Mouse (Mus musculus) gastrocnemius, postnatal 36 days (tissue): ENCODE measurements around the gene Blm. TPM values are rescaled to one million over a fixed set of nuclear protein-coding genes. Genes with fewer than 3 reads are reported as not detected.

ENCODE experiments used
- DNase-seq, 2 experiments: peaks; one replicate each; pipeline ENCODE4 v3.0.0; 2022
- intact Hi-C: fragments of 180-260 bp; cut with DNase I; formaldehyde crosslinking; loops from one replicate; pipeline ENCODE4 v1.15.1; 2025
- total RNA-seq, 2 experiments: library from RNA; stranded (reverse); gene quantifications; 2 replicates each; pipeline ENCODE4 v1.2.3; 2021

The Blm gene
- total RNA-seq, 2 experiments from 2014 or later, result 0.64 to 1.1 TPM

DNA sequence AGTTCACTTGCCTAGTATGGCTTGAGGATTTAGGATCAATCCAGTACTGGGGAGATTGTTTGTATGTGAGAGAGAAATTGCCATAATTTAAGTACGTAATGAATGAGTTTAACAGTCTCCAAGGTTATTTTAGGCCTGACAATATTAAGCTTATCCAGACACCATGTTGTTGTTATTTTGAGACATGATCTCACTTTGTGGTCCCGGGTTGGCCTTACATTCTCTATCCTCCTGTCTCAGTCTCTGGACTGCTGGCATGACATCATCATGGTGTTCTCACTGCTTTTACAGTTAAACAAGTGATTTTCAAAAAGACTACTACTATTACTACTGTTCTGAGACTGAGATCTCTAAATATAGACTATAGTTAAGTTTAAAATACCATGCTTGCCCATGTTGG lies 66.1 kb downstream of the Blm start:
- DNase-seq, result no peak
- intact Hi-C loops, result no loop called here

DNA sequence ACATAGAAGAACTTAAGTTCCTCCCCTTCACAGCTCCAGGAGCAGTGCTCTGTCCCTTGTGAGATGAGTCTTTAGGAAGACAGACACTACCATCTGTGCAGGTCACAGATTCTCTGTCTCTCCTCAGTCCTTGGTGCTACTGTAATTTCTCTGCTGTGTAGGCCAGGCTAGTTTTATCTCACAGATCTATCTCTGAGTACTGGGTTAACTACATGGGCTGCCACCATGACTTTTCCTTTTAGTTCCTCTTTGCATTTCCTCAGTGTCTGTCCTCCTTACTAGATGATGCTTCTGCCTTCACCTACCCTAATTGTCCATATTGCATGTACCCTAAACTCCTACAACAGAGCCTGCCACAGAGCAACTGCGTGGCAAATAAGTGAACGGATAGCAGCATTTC lies 67.6 kb downstream of the Blm start:
- intact Hi-C loops, result no loop called here
- no peak for DNase-seq

DNA sequence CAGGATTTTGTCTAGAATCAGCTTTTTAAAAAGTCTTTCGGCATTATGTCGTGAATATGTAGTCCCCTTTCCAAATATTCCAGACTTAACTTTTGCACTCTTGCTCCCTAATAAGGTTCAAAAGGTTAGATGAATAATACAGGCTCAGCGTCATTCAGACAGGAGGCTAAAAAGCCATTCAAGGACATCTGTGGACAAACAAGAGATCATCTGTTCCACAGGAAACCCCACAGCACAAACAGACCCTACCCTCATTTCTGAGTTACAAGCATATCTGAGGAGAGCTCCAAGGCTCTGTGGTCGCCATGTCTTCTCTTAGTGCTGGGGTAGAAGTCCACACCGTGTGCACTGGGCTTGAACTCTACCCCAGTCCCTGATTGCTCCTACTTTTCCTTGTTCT lies 70.1 kb downstream of the Blm start:
- intact Hi-C loops, result no loop called here
- DNase-seq, result no peak

DNA sequence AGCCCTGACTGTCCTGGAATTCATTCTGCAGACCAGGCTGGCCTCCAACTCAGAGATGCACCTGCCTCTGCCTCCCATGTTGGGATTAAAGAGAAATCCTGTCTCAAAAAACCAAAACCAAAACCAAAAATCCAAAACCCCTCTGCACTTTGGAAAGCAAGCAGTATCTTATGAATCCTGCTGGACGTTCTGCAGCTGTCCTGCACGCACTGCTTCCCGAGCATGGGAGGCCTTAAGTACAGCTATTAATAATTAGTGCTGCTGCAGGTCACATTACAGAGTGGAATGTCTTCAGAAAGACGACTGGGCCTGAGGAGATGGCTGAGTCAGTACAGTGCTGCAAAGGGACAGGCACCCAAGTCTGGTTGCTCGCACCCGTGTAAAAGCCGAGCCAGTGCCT lies 73.0 kb downstream of the Blm start:
- no peak for DNase-seq
- intact Hi-C loops, result no loop called here

DNA sequence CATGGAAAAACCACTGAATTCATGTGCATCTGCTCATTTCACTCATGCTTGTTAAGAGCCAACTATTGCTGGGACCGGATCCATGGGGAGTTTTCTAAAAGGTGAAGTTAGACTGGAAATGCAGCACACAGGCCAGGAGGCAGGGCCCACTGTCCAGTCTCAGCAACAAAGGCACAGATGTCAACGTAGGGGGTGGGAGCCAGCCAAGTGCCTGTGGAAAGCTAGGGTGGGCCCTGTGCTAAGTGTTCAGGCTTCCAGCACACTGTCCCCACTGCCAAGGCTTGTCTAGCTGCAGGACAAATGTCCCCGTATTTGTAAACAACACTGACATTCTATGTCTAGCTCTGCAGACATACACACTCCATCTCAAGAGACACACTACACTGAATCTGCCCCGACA lies 74.0 kb downstream of the Blm start:
- intact Hi-C loops, result no loop called here
- DNase-seq, result no peak

DNA sequence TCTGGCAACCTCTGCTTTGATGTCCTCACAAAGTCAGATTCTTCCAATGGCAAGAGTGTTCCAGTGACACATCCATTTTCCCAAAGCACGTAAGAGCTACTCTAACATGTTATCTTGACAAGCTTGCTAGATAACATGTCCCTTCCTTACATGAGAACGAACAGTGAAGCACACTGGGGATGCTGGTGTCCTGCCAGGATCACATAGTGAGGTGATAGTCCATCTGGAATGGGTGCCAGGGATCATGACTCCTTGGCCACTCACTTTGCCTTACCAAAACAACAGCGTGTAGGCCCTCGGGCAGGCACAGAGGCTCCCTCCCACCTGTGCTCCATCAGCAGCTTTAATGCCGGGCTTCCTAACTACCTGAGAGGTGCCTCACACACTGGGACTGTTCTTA lies 74.7 kb downstream of the Blm start:
- intact Hi-C loops, result no loop called here
- DNase-seq, result no peak

DNA sequence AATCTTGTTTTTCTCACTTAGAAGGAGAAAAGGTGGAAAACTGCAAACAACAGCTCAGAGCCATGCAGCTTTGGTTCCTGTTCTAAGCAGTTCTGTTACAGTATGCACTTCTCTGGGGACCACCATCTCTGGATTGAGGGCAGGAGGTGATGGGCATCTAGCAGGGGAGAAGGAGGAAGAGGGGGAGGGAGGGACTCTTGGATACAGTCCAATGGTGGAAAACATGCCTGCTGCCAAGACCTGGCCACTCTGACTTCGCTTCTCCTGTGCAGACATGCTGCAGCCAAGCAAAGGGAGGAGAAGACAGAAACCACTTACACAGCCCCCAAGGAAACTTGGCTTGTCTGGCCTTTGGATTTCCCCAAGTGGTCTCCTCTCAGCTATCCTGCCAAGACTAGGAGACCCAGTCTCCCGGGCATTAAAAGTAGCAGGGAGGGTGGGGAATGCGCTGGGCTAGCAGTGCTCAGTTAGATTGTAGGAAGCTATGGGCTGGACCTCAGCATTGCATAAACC lies 77.0 kb downstream of the Blm start:
- intact Hi-C loops, result no loop called here
- DNase-seq, result no peak

DNA sequence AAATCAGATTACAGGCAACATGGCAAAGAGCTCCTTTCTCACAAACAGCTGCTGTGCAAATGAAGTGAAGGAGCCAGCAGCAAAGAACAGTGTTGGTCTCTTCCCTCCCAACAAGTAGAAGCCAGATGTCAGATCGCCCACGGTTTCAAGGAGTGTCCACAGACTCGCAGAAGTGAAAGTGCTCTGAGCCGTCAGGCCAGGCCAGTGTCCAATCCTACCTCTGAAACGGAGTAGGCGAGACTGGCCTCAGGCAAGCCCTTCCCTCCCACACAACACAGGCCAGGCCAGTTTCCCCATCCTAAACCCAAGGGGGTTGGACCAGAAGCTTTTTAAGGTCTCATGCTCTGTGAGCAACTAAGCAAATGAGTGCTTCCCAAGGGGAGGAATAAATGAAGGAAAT lies 77.7 kb downstream of the Blm start:
- intact Hi-C loops, result no loop called here
- DNase-seq, result peak; percentile 61 to 72

DNA sequence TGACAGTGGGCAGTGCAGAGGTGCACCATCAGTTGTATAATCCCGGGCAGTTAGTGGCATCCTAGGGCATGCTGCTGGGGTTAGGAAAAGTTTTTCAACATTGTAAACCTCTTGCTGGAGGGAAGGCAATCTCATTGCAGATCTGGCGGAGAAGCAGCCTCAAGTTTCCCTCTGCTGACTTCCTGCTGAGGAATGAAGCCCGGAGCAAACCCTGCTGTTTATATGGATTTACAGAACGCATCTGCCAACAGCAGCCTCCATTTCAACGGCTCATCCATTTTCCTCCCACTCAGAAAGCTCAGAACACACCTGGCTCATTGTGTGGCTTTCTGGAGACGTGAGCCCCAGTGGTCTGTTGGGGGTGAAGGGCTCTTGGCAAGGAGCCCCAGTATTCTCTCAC lies 78.6 kb downstream of the Blm start:
- intact Hi-C loops, result no loop called here
- no peak for DNase-seq

DNA sequence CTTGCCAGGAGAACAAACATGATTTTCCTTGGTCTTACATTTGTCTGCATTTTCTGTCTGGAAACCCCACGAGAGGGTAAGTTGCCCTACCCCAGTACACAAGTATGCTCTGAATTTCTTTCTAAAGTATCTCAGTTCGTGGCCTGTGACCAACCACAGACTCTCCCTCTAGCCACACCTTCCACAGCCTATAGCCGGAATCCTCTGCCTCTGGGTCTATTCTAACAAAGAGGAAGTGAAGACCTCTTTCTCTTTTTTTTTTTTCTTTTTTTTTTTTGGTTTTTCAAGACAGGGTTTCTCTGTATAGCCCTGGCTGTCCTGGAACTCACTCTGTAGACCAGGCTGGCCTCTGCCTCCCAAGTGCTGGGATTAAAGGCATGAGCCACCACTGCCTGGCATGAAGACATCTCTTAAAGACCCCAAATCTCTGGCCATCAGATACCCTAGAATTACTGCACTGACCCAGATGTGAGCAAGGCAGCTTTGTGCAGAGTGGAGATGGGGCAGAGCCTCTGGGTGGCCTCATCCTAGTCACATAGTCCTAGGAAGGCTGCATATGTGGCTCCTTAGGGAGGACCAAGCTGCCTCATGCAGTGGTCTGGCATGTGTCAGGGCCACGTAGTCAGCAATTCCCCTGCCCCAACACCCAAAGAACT lies 79.3 kb downstream of the Blm start:
- intact Hi-C loops, result no loop called here

DNA sequence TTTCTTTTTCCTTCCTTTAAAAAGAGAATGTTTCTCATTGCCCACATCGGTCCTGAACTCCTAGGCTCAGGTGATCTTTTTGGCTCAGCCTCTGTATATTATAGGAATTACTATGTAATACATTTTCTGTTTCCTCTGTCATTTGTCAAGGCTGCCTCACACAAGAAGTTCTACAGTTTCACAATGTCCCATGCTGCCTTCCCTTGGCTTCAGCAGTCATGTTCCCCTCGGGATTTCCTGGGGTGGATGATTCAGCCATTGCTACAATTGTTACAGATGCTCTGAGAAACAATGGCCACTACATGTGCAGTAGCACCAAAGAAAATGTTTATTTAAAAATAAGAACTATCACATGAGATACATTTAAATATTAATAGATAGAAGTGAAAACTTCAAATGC lies 80.1 kb downstream of the Blm start:
- DNase-seq, result no peak
- intact Hi-C loops, result no loop called here

More for the DNA sequence above, 79.3 kb downstream of the Blm start:
- no peak for DNase-seq

DNA sequence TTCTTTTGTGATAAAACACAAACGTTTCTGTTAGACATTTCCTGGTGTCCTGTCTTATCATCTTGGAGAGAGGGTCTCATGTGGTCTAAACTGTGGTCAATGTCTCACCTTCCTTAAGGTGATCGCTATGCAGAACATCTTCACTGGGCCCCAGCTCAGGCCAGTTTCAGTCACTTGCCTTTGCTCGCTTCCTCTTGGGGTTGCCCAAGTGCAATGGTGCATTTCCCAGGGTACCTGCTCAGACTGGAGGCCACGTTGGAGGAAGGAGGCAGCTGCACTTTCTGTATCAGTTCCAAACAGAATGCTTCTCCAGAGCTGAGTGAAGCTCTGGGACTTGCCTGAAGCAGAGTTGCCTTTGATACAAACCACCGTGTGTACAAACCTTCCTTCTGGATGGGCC lies 80.9 kb downstream of the Blm start:
- intact Hi-C loops, result no loop called here
- DNase-seq, result no peak

DNA sequence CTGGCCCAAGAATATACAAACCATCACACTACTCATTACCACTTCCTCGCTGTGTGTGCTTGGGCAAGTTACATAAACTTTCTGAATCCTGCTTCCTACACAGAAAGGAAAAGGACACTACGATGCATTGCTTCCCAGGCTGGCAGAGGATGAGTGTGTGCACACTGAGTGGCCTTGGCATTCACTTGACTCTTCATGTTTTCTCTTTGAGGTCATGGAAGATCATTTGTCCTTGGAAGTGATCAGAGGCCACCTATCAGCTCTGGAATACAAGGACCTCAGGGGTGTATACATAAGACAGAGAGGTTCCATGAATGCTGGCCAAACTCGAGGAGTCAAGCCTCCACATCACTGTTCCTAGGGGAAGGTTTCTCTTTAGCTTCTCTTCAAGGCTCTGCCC lies 81.8 kb downstream of the Blm start:
- intact Hi-C loops, result no loop called here

DNA sequence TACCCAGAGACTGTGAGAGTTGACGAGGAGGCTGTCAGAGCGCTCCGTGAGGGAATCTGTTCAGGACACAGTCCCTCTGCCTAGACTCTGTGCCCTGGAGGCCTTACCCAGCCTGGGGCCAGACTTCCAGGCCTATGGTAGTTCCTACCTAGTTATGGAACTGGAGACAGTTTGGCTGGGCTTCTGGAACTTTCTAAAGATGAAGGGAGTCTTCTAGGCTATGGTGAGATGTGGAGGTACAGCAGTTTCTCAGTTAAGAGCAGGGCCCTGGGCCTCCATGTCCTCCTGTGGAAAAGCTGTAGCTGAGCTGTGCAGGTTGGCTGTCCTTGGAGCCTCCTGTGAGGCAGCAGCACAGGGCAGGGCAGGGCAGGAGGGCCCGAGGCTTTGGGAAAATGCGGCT lies 82.7 kb downstream of the Blm start:
- DNase-seq, result no peak

More for the DNA sequence above, 81.8 kb downstream of the Blm start:
- no peak for DNase-seq

DNA sequence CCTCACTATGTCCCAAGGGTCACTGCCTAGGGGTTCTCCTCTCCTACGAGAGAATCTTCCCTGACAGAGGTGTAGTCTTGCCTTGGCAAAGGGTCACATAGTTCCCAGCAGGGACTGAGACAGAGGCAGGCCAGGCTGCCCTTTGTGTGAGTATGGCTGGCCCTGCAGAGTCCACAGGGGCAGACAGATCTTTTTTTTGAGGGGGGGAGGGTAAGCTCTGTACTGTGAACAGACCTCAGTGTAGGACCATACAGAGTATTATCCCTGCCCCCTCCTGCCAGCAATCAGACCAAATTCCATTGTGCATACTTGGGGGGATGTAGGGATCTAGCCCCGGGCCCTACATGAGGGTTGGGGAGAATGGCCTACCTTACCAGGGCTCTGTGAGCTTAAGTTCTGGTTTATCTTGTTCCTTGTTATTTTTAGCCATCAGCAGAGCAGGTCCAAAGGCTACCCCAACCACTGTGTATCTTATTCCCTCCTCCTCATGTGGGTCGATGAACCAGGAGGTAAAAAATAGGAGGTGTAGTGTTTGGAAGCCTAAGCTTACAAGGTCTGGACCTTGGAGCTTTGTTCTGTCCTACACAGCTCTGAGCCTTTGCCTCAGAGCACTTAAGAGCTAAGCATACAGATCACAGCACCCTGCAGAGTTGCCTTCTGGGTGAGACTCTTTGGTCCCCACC lies 83.2 kb downstream of the Blm start:
- intact Hi-C loops, result no loop called here
- DNase-seq, result no peak

More for the DNA sequence above, 82.7 kb downstream of the Blm start:
- intact Hi-C loops, result no loop called here

DNA sequence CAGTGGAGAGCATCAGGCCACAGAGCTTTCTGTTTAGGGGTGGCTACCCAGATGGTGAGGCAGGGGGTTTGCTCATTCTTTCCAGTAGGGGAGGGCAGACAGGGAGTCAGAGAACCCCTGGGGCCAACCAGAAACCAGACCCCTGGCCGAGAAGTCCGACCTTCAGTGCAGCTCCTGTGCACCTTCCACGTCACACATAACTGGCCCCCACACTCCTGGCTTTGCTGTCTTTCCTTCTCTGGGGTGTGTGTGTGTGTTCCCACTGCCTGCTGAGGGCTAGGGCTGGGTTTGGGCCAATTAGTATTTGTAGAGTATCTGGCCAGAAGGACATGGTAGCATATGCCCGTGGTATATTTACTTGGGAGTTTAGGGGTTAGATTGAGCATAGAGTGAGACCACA lies 84.6 kb downstream of the Blm start:
- intact Hi-C loops, result no loop called here
- no peak for DNase-seq

DNA sequence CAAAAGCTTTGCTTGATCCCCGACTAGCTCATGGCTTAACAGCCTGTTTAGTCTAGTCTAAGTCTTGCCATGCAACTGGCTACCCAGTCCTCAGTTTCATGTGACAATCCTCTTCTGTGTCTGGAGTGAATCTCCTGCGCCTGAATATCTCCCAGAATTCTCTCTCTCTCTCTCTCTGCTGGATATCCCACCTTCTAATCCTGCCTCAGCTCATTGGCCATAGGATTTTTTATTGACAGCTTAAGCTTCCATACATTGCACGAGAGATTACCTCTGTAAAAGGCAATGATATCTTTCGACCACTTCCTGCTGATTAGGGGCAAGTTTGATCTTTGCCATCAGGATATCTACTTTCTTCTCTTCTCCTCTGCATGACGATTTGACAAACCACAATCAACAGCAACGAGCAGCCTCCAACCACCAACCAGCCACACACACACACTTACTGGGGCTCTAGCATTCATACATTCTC lies 85.3 kb downstream of the Blm start:
- intact Hi-C loops, result loop anchor here (5.0 kb wide), 1 partner anchor 47 kb away; no protein-coding TSS in a partner anchor
- DNase-seq, result no peak

DNA sequence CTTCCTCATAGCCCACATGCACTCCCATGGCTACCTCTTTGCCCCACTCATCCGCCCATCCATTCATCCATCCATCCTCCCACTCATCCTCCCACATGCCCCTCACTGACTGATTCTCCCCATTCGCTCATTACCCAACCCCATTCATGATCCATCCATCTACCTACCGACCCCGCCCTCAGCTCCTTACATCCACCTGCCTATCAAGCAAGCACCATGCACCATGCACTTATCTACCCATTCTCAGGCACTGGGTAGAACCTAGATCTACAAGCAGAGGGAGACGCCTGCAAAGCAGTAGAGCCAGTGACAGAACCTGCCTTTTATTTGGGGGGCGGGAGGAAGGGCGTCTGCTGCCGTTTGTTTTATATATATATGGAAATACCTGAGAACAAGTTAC lies 87.6 kb downstream of the Blm start:
- intact Hi-C loops, result loop anchor here (5.0 kb wide), 1 partner anchor 45 kb away; no protein-coding TSS in a partner anchor
- no peak for DNase-seq

DNA sequence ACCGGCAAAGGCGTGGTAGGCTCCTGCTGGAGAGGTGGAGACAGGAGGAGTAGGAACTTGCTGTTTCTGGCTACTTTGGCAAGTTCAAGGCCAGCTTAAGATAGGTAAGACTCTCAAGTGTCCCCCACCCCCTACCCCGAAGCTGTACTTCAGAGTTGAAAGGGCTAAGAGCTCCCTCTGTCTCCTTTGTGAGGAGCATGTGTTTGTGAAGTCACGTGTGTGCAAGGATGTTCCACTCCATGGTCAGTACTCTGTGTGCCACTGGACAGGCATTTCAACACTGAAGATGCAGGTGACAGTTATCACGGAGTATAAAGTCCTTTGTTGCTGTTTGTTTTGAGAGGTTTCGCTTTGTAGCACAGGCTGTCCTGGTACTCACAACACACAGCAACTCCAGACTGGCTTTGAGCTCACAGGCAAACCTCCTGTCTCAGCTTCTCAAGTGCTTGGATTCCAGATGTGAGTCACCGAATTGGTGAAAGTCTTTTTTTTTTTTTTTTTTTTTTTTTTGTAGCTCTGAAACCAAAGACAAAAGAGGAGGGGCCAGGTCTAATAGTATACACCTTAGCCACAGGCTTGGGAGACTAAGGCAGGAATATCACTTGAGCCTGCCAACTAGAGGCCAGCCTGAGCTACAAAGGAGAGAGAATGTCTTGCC lies 88.6 kb downstream of the Blm start:
- intact Hi-C loops, result loop anchor here (5.0 kb wide), 1 partner anchor 44 kb away; no protein-coding TSS in a partner anchor
- no peak for DNase-seq

DNA sequence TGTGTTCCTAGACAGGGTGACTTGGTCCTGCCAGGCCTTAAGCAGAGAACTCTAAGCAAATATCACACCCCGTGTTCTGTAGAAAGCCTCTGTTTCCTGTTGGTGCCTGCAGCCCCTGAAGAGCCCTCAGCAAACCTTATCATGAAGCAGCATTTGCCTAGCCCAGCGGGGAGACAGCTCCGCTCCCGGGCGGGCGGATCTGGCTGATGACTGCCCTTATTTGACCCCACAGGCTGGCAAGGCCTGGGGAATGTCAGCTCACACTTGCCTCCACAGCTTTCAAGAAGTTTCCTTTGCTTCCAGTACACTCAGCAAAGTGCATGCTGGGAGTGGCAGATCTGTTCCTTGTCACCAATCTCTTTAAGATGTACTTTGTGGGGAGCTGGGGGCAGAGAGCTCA lies 89.4 kb downstream of the Blm start:
- intact Hi-C loops, result loop anchor here (5.0 kb wide), 1 partner anchor 43 kb away; no protein-coding TSS in a partner anchor
- DNase-seq, result no peak
